Mouse (Mus musculus) liver, postnatal 0 days (tissue): ENCODE data around the gene Timm8a2. TPM values are rescaled to one million over a fixed set of nuclear protein-coding genes. Genes with fewer than 3 reads are reported as not detected.

ENCODE experiments used
- ATAC-seq: fragments of 200-750 bp; cut with Nextera tagmentation; 2 replicates; pipeline ENCODE4 v1.8.0; 2017; ENCODE audit warnings: mild to moderate bottlenecking, moderate library complexity
- DNase-seq: peaks from one replicate; pipeline ENCODE4 v3.0.0-alpha.2; 2016
- H3K27ac ChIP-seq: fragments of 300-500 bp; sonication (generic); 2 replicates; pipeline ENCODE4 v1.5.1; 2014; ENCODE audit warnings: antibody characterized with exemption, moderate library complexity, mild to moderate bottlenecking, low read depth
- H3K27me3 ChIP-seq: fragments of 300-500 bp; sonication (generic); 2 replicates; pipeline ENCODE4 v1.6.1; 2014; ENCODE audit warnings: low read length, control low read depth, mixed read lengths; ENCODE audit not compliant: insufficient read depth
- H3K36me3 ChIP-seq: fragments of 300-500 bp; sonication (generic); replicated peaks from 2 replicates; pipeline ENCODE4 v1.6.1; 2014; ENCODE audit warnings: mild to moderate bottlenecking, control low read depth, low read length, moderate library complexity, mixed read lengths; ENCODE audit not compliant: insufficient read depth
- H3K4me1 ChIP-seq: fragments of 300-500 bp; sonication (generic); 2 replicates; pipeline ENCODE4 v1.6.1; 2014; ENCODE audit warnings: antibody characterized with exemption, mild to moderate bottlenecking, control low read depth; ENCODE audit not compliant: insufficient read depth
- H3K4me2 ChIP-seq: fragments of 300-500 bp; sonication (generic); 2 replicates; pipeline ENCODE4 v1.6.1; 2014; ENCODE audit warnings: low read depth, mild to moderate bottlenecking, low read length, moderate library complexity, mixed read lengths
- H3K4me3 ChIP-seq: fragments of 300-500 bp; sonication (generic); 2 replicates; pipeline ENCODE4 v1.5.1; 2014; ENCODE audit warnings: low read depth, low read length
- H3K9ac ChIP-seq: fragments of 300-500 bp; sonication (generic); replicated peaks from 2 replicates; pipeline ENCODE4 v1.6.1; 2014; ENCODE audit warnings: mild to moderate bottlenecking, moderate library complexity
- H3K9me3 ChIP-seq: fragments of 300-500 bp; sonication (generic); 2 replicates; pipeline ENCODE4 v1.6.1; 2016; ENCODE audit warnings: mild to moderate bottlenecking, control low read depth, low read length, mixed read lengths
- CTCF ChIP-seq: sonication (generic); IDR thresholded peaks from 2 replicates; pipeline ENCODE4 v1.5.1; 2016; ENCODE audit warnings: antibody characterized with exemption, low read depth
- EP300 ChIP-seq: IDR thresholded peaks from 2 replicates; pipeline ENCODE4 v1.6.1; 2016; ENCODE audit warnings: antibody characterized with exemption, low read depth, mild to moderate bottlenecking
- WGBS: fragments of 180-500 bp; shearing (Covaris S2); extraction: QIAGEN DNeasy Blood & Tissue Kit; methylation state at CpG from one replicate; pipeline ENCODE4 v1.1.7; 2014; ENCODE audit not compliant: insufficient replicate concordance; 5-methylcytosine and 5-hydroxymethylcytosine counted together
- polyA plus RNA-seq: library from polyadenylated mRNA; unstranded; fragments of >200 nt; fragmentation: Nextera tagmentation; extraction: Ambion mirVana; gene quantifications from 2 replicates; pipeline ENCODE4 v1.2.1, GENCODE M21; 2015

Gene Timm8a2
- polyA plus RNA-seq, 1 experiment from 2014 or later = not detected

DNA sequence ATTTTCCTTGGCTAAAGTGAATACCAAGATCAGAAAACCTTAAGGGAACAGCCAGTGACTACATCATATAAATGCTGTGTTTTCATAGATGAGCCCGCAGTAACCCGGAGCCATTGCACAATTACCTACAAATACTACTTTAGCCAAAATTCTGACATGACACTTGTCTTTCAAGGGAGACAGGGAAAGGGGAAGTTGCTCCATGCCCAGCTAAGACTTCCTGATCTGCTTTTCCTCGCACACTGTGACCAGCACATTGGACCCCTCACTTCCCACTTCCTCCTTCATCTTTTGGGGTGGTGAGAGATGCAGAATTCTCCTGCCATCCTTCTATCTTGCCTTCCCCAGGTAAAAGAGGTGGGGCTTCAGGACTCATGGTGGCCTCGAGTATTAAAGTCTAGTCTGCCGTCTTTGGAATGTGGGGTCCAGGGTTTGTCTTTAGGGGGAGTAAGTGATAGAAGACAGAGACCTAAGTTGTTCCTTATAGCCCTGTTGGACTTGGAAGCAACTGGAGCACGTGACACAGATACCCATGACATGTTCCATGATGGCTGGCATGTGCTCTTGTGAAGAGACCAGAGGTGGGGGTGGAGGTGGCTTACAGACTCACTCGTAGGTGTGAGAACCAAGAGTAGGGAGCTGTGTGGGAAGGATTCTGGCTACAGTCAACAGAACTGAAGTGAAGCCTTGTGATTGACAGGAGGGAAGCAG, 39.5 kb upstream of the Timm8a2 start:
- DNase-seq = no peak
- Histone ChIP-seq H3K4me2 (no peak overlapping the region), H3K27me3 (no peaks in the 10 kb centered on the region), H3K36me3 (peaks cover 13% of the 10 kb centered on the region), H3K9me3 (no peaks in the 10 kb centered on the region), H3K27ac (no peak overlapping the region), H3K9ac (no peak overlapping the region), H3K4me1 (peaks cover 18% of the 10 kb centered on the region), H3K4me3 (no peak overlapping the region)
- WGBS = 64% methylated on average over 7 of the region's 7 CpGs
- 0 out of 2 replicates have a peak, but pooled peaks have one; percentile 21 for ATAC-seq
- no peak for TF ChIP-seq CTCF
- TF ChIP-seq EP300 = no peak

GRCm38 (mm10) chr14:121995557-121995870, 39.0 kb upstream of the Timm8a2 start:
- WGBS = 63% methylated on average over 1 of the region's 1 CpGs
- peaks cover 13% of the 10 kb centered on the region for H3K36me3 ChIP-seq

GRCm38 (mm10) chr14:121996786-121997185, 37.7 kb upstream of the Timm8a2 start:
- Histone ChIP-seq H3K4me3 (no peak overlapping the region), H3K27ac (no peak overlapping the region; the same call in 1 of the 2 replicates), H3K27me3 (no peaks in the 10 kb centered on the region), H3K4me1 (peaks cover 18% of the 10 kb centered on the region), H3K9me3 (no peaks in the 10 kb centered on the region), H3K4me2 (no peak overlapping the region), H3K36me3 (peaks cover 13% of the 10 kb centered on the region), H3K9ac (no peak overlapping the region)
- WGBS = 74% methylated on average over 8 of the region's 8 CpGs
- peak; percentile 25; the same call in 1 of the 2 replicates for ATAC-seq
- DNase-seq = peak; percentile 52
- TF ChIP-seq CTCF (no peak), EP300 (no peak)

More at GRCm38 (mm10) chr14:121995557-121995870, 39.0 kb upstream of the Timm8a2 start:
- no peaks in the 10 kb centered on the region for H3K27me3 ChIP-seq
- H3K4me3 ChIP-seq = no peak overlapping the region
- no peaks in the 10 kb centered on the region for H3K9me3 ChIP-seq
- H3K4me2 ChIP-seq = no peak overlapping the region
- no peak for DNase-seq
- TF ChIP-seq EP300 (no peak), CTCF (no peak)
- H3K4me1 ChIP-seq = peaks cover 18% of the 10 kb centered on the region
- H3K27ac ChIP-seq = no peak overlapping the region
- ATAC-seq = no peak
- H3K9ac ChIP-seq = no peak overlapping the region

- TF ChIP-seq EP300 (no peak), CTCF (no peak)
- Histone ChIP-seq H3K4me3 (no peak overlapping the region), H3K9ac (no peak overlapping the region), H3K9me3 (no peaks in the 10 kb centered on the region), H3K36me3 (peaks cover 9% of the 10 kb centered on the region; the same call in 1 of the 2 replicates), H3K27me3 (no peaks in the 10 kb centered on the region), H3K4me2 (no peak overlapping the region), H3K4me1 (peaks cover 11% of the 10 kb centered on the region; the same call in 1 of the 2 replicates), H3K27ac (no peak overlapping the region)
- DNase-seq (no peak), ATAC-seq (no peak)
- 76% methylated on average over 8 of the region's 8 CpGs for WGBS
These were observed 35.0 kb upstream of the Timm8a2 start for GRCm38 (mm10) chr14:121999455-121999854.

DNA sequence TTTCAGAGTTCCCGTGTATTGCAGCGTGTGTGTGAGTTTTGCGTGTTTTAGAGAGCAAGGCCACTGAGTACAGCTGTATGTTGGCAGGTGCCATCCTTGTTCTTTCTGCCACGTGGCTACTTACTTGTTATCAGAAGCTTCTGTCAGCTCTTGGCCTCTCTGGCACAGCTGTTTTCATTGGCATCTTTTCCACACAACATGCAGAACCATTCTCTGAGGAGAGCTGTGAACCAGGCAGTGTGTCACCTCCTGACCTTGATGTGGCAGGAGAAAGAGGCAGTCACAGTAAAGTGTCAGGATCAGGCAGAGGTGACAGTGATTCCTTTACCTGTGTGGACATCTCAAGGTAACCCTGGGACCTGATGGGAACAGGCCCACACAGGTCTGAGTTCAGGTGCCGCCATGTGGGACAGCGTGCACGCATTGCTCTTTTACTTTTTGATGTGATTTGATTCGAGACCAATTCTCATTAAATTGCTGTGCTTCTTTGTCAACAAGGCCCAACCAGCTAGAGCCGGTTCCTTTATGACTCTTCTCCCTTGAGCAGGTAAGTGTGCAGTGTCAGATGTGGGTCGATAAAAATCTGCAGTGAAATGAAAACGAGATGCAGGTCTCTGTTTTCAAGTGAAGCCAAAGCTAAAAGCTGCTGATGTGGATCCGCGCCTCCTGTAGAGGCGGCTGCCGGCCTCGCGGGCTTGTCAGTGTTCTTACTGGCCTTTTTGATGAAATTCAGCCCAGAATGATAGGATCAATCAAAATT, 33.9 kb upstream of the Timm8a2 start:
- peaks cover 8% of the 10 kb centered on the region; the same call in 1 of the 2 replicates for H3K4me1 ChIP-seq
- H3K27me3 ChIP-seq = no peaks in the 10 kb centered on the region
- H3K9me3 ChIP-seq = no peaks in the 10 kb centered on the region
- no peak for ATAC-seq
- DNase-seq = no peak
- no peak overlapping the region for H3K27ac ChIP-seq
- 88% methylated on average over 17 of the region's 17 CpGs for WGBS
- H3K9ac ChIP-seq = no peak overlapping the region
- H3K36me3 ChIP-seq = peaks cover 7% of the 10 kb centered on the region; the same call in 1 of the 2 replicates
- no peak for TF ChIP-seq CTCF
- TF ChIP-seq EP300 = no peak
- H3K4me3 ChIP-seq = no peak overlapping the region
- H3K4me2 ChIP-seq = no peak overlapping the region

- no peak for DNase-seq
- ATAC-seq = no peak
- 81% methylated on average over 7 of the region's 7 CpGs for WGBS
These were observed 32.2 kb upstream of the Timm8a2 start for GRCm38 (mm10) chr14:122002224-122002623.

More at GRCm38 (mm10) chr14:122002224-122002623, 32.2 kb upstream of the Timm8a2 start:
- Histone ChIP-seq H3K9ac (no peak overlapping the region), H3K4me2 (no peak overlapping the region), H3K27me3 (no peaks in the 10 kb centered on the region), H3K4me1 (no peaks in the 10 kb centered on the region), H3K36me3 (no peaks in the 10 kb centered on the region), H3K27ac (no peak overlapping the region), H3K4me3 (no peak overlapping the region), H3K9me3 (no peaks in the 10 kb centered on the region)
- TF ChIP-seq CTCF (no peak), EP300 (no peak)
